Mouse (Mus musculus): ENCODE measurements around the gene Efcab11. TPM values are rescaled to one million over a fixed set of nuclear protein-coding genes. Genes with fewer than 3 reads are reported as not detected.

The Efcab11 gene
- total and polyA plus RNA-seq, 3 experiments, result 7.9 to 12.2 (median 8.0) TPM

GRCm38 (mm10) chr12:99738256-99738655 lies 146.0 kb downstream of the Efcab11 start:
- TF ChIP-seq SIN3A (IDR thresholded peaks at IDR 0.05; ENCODE audit: low read length) (no peak), E2F4 (IDR thresholded peaks at IDR 0.05; ENCODE audit: insufficient replicate concordance, low read depth, low read length) (no peak), MAZ (IDR thresholded peaks at IDR 0.05; ENCODE audit: low read depth, low read length) (no peak), CHD1 (IDR thresholded peaks at IDR 0.05; ENCODE audit: low read depth, low read length) (no peak), SMC3 (IDR thresholded peaks at IDR 0.05; ENCODE audit: low read depth, low read length) (no peak), TBP (conservative IDR thresholded peaks at IDR 0.05; ENCODE audit: low read depth, low read length) (no peak), RCOR1 (conservative IDR thresholded peaks at IDR 0.05; ENCODE audit: low read depth, low read length) (no peak), MEF2A (IDR thresholded peaks at IDR 0.05; ENCODE audit: borderline replicate concordance, low read depth, low read length) (no peak), GABPA (IDR thresholded peaks at IDR 0.05; ENCODE audit: insufficient replicate concordance, low read depth, low read length) (no peak), MYC (IDR thresholded peaks at IDR 0.05; ENCODE audit: low read depth, low read length) (no peak), IRF4 (IDR thresholded peaks at IDR 0.05; ENCODE audit: low read depth, low read length) (no peak), NELFE (IDR thresholded peaks at IDR 0.05; ENCODE audit: low read depth, low read length) (no peak)
- DNase-seq (ENCODE audit: extremely low read depth), result no peak
- no peaks in the 10 kb centered on the region for H3K9me3 ChIP-seq (replicated peaks; ENCODE audit: low read length)
- dilution Hi-C loops (cut with MboI; ENCODE audit: extremely low pct_ligation_motif_present, extremely low pct_unique_long_range_greater_than_20kb, low sequenced_read_pairs) (no loop called here), in situ Hi-C loops (cut with MboI; ENCODE audit: low pct_ligation_motif_present, low pct_unique_long_range_greater_than_20kb, low sequenced_read_pairs) (no loop called here)
- no peak overlapping the region for H3K9ac ChIP-seq (ENCODE audit: insufficient read depth, low read depth)
- peaks cover 4 to 17% of the 10 kb centered on the region in 2 experiments; a peak in 2 of 4 replicates for H3K4me1 ChIP-seq (ENCODE audit: control insufficient read depth in 1 of 2, insufficient read depth in 2 of 2)
- no peaks in the 10 kb centered on the region for H3K27me3 ChIP-seq (replicated peaks)
- no peak overlapping the region for H3K4me3 ChIP-seq (replicated peaks in 1 of 3; ENCODE audit: low read depth in 2 of 3, low read length in 2 of 3, poor library complexity in 1 of 3)
- no peak overlapping the region for H3K27ac ChIP-seq (ENCODE audit: insufficient read depth, low read depth)
- no peaks in the 10 kb centered on the region for H3K79me2 ChIP-seq (replicated peaks; ENCODE audit: control insufficient read depth, extremely low read depth, insufficient read depth, poor library complexity, severe bottlenecking)
- H3K4me2 ChIP-seq (ENCODE audit: insufficient read depth, low read depth, poor library complexity, severe bottlenecking), result no peak overlapping the region
- H3K36me3 ChIP-seq (replicated peaks in 1 of 2; ENCODE audit: control insufficient read depth in 1 of 2, insufficient read depth in 1 of 2, low read length in 1 of 2), result peaks cover 0 to 4% of the 10 kb centered on the region in 2 experiments

DNA sequence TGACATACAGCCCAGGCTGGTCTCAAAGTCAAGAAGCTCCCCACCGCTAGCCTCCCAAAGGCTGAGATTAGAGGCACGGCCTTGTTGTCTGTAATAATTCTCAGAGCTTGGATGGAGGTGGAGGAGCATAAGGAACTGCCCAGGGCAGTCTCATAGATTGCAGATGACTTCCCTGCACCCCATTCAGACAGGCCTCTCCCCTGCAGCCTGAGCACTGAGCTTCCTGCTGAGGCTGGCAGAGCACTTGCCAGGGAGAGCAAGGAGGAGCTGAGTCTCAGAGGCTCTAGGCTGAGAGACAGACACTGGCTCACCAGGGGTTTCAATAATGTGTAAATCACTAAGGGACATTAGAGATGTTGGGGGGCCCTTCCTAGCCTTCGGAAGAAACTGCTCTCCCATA lies 147.3 kb downstream of the Efcab11 start:
- Histone ChIP-seq H3K4me1 (ENCODE audit: control insufficient read depth in 1 of 2, insufficient read depth in 2 of 2) (peaks cover 4 to 17% of the 10 kb centered on the region in 2 experiments; a peak in 2 of 4 replicates), H3K36me3 (replicated peaks in 1 of 2; ENCODE audit: control insufficient read depth in 1 of 2, insufficient read depth in 1 of 2, low read length in 1 of 2) (peaks cover 0 to 6% of the 10 kb centered on the region in 2 experiments), H3K27ac (ENCODE audit: insufficient read depth, low read depth) (no peak overlapping the region), H3K27me3 (replicated peaks) (no peaks in the 10 kb centered on the region), H3K4me2 (ENCODE audit: insufficient read depth, low read depth, poor library complexity, severe bottlenecking) (no peak overlapping the region), H3K4me3 (replicated peaks in 1 of 3; ENCODE audit: low read depth in 2 of 3, low read length in 2 of 3, poor library complexity in 1 of 3) (no peak overlapping the region), H3K9ac (ENCODE audit: insufficient read depth, low read depth) (no peak overlapping the region), H3K9me3 (replicated peaks; ENCODE audit: low read length) (no peaks in the 10 kb centered on the region), H3K79me2 (replicated peaks; ENCODE audit: control insufficient read depth, extremely low read depth, insufficient read depth, poor library complexity, severe bottlenecking) (no peaks in the 10 kb centered on the region)
- in situ Hi-C loops (cut with MboI; ENCODE audit: low pct_ligation_motif_present, low pct_unique_long_range_greater_than_20kb, low sequenced_read_pairs), result no loop called here
- TF ChIP-seq POLR2AphosphoS2 (IDR thresholded peaks at IDR 0.05; ENCODE audit: low read depth, low read length), result no peak
- no peak for TF ChIP-seq CHD2 (IDR thresholded peaks at IDR 0.05; ENCODE audit: low read length)
- no peak for TF ChIP-seq KAT2A (IDR thresholded peaks at IDR 0.05; ENCODE audit: insufficient replicate concordance, low read length)
- no peak for TF ChIP-seq HCFC1 (IDR thresholded peaks at IDR 0.05; ENCODE audit: low read depth, low read length)
- TF ChIP-seq MYC (IDR thresholded peaks at IDR 0.05; ENCODE audit: low read depth, low read length), result no peak
- TF ChIP-seq SMC3 (IDR thresholded peaks at IDR 0.05; ENCODE audit: low read depth, low read length), result no peak
- TF ChIP-seq SIN3A (IDR thresholded peaks at IDR 0.05; ENCODE audit: low read length), result no peak
- TF ChIP-seq JUN (IDR thresholded peaks at IDR 0.05; ENCODE audit: insufficient read depth, low read depth, low read length), result no peak
- TF ChIP-seq MAX (IDR thresholded peaks at IDR 0.05; ENCODE audit: low read length), result no peak
- no peak for DNase-seq (ENCODE audit: extremely low read depth)
- dilution Hi-C loops (cut with MboI; ENCODE audit: extremely low pct_ligation_motif_present, extremely low pct_unique_long_range_greater_than_20kb, low sequenced_read_pairs), result no loop called here
